Mouse (Mus musculus) kidney, adult 9 months (tissue): ENCODE results near the gene Mark3.
A peak's percentile ranks its signal among the peaks of the same experiment; 100 is the strongest.

Source experiments
- DNase-seq: peaks from one replicate; pipeline ENCODE4 v3.0.0; 2022

Gene Mark3

DNA sequence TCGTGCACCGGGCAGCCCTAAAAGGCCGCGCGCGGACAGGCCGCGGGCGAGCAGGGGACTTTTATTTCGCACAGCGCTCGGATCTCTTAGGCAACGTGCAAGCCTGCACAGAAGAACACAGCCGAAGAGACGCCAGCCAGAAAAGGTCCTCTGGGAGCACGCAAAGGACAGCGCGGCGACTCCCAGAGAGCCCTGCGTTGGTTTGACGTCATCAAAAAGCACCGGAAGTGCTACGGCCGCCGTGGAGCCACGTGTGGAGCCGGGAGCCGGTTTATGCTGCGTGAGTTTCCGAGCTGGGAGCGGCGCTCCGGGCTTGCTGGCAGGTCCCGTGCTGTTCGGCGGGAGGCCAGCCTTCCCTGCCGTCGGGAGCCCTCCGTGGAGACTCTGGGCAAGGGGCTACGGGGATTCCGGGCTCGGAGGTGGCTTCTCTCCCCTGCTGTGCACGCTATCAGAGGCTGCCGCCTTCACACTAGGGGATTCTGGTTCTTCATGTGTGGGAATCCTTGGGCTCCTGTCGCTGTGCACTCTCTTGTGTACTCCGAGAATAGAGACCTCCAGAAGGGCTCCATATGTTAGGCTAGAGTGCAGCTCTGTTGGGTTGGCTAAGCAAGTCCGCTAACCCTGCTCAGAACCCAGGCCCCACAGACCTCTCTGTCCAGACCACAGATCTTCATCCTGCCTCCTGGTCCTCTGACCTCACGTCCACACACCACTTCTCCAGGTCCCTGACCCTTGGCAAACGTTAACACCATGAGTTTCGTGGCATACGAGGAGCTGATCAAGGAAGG, 103.8 kb downstream of the Mark3 start, which contains the start of gene Trmt61a:
TSS of gene Trmt61a (plus strand) at position 224 of the 788 bp plus-strand sequence.
- DNase-seq: peak; percentile 91

DNA sequence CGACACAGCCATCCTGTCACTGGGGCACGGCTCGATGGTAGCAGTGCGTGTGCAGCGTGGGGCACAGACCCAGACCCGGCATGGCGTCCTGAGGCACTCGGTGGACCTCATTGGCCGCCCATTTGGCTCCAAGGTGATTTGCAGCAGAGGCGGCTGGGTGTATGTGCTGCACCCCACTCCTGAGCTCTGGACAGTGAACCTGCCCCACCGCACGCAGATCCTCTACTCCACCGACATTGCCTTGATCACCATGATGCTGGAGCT, 104.3 kb downstream of the Mark3 start:
- no peak for DNase-seq

GRCm38 (mm10) chr12:111678997-111679396, 104.7 kb downstream of the Mark3 start:
- DNase-seq: no peak

DNA sequence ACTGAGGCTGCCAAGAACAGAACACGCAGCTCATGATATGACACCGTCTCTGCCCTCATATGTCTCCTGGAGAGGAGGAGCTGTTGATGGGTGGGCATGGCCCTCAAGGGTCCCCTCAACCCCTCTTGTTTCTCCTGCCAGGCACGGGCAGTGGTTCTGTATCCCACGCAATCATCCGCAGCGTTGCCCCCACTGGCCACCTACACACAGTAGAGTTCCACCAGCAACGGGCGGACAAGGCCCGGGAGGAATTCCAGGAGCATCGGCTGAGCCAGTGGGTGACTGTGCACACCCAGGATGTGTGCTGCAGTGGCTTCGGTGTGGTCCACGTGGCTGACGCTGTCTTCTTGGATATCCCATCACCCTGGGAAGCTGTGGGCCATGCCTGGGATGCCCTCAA, 106.3 kb downstream of the Mark3 start:
- no peak for DNase-seq

DNA sequence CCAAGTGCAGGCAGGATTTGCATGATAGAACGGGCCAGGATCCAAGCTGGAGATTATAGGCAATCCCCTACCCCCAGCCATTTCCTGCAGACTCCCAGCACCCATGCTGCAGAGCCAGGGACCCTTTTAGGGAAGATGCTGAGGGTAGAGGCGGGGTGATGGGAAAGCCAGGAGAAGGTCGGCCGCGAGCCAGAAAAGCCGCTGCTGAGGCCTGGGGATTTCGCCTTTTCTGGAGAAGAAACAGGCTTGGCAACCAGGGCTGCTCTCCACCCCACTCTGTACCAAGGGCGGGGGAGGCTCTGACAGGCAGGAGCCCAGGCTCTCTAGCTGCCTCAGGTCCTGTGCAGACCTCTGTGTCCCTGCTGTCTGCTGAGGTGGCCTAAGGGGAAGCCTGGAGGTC, 107.0 kb downstream of the Mark3 start:
- DNase-seq: no peak

- no peak for DNase-seq
Measured at GRCm38 (mm10) chr12:111682003-111682402, 107.7 kb downstream of the Mark3 start.

DNA sequence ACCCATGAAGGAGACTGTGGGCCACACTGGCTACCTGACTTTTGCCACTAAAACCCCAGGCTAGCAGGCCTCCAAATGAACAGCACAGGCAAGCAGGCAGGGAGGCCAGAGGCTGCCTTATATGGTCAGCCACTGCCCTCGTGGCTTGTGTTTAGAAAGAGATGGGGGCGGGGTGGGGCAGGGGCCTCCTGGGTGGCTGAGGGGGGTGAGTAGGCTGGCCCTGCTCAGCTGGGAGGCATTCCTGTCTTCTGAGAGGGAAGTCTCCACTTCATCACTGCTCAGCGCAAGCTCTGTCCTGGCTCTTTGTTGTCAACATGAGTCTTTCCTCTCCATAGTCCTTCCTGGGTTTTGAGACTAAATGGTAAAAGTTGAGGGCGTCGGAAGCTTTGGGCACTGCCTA, 108.5 kb downstream of the Mark3 start:
- no peak for DNase-seq

DNA sequence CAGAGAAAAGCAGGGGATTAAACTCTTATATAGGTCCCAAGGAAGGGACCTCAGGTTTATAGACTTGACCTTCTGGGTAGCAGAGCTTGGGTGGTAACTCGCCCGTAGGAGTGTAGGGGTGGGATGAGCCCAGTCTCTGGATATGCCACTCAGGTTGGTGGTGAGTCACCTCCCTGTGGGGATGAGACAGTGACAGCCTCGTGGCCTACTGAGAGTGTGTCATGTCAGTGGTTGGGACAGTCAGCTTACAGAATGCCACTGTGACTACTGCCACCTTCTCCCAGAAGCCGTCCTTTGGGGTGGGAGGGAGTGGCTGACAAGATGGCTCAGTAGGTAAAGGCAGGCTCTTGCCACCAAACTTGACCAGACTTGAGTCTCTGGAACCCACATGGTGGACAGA, 112.1 kb downstream of the Mark3 start:
- DNase-seq: no peak

DNA sequence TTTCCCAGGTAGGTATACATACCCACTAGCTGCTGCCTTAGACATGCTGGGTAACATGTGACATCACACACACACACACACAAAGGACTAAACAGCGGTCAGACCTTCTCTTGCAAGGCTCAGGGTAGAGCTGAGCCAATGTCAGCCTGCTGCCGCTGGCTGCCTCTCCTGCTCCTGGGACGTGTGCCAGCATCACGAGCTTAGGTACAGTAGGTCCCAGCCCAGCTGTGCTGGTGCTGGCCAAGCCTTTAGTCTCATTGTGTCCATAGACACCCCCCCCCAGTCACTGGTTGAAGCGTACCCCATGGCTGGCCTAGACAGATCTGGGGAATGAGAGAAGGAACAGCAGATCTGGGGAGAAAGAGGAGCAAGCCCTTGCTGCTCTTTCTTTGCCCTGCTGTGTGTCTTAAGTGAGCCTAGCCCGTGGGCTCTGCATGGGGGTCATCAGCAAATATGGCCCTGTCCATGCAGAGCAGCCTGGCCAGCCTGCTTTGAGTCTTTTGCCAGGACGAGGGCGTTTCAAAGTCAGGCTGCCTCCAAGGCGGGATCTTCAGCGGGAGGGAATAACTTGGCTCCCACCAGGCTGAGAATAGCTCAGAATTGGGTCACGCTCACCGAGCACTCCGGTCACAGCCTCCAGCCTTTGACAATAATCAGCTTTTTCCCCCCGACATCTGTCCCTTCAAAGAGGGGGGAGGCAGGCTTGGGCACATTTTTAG, 113.2 kb downstream of the Mark3 start:
- peak; percentile 94 for DNase-seq

DNA sequence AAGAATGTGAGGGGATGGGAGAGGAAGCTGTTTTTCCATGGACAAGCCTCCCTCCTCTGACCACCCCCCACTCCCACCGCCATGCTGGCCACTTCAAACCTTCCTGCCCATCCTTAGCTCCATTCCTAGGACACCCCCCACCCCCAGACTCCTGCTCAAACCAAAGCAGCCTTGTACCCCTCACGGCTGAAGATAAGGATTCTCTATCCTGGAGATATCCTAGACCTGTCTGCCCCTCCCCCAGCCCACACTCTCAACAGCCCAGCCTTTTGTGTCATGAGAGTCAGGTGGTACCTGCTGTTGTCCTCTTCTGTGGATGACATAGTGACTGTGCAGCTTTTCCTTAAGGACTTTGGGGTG, 113.7 kb downstream of the Mark3 start:
- DNase-seq: no peak

DNA sequence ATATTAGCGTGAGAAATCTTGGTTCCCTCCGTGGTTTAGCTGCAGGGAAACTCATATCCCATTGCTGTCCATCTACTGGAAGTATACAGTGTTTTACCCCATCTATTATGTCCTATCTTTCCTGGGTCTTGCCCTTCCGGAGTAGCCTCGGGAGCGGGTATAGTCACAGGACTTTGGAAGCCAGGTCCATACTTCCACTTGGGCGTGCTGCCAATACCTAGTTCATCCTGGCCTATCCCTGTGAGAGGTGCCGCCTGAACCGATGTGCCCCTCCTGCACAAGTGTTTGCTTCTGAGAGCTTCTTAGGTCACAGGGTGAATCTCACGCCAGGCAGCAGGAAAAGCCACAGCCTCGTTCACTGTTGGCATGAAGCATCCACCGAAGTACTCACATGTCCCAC, 115.1 kb downstream of the Mark3 start:
- DNase-seq: peak; percentile 77

DNA sequence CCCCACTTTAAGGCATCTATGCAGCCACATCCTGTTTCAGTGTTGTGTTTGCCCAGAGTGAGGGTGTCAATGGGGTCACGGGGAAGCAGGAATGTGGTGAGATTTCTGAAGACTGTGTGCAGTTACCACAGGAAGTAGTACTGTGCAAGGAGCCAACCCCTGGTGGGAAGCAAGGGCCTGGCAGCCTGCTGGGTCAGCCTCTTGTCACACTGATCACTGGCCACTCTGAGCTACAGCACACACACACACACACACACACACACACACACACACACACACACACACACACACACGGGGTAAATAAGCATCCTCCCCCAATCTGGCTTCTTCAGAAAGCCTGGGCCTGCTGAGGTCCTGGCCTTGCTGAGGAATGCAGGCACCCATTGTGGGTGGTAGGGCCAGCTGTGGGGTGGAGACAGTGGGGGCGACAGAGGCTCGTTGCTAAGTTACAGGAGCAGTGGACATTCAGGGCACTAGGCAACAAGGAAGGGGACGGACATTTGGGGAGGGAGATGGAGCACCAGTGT, 117.1 kb downstream of the Mark3 start:
- no peak for DNase-seq

DNA sequence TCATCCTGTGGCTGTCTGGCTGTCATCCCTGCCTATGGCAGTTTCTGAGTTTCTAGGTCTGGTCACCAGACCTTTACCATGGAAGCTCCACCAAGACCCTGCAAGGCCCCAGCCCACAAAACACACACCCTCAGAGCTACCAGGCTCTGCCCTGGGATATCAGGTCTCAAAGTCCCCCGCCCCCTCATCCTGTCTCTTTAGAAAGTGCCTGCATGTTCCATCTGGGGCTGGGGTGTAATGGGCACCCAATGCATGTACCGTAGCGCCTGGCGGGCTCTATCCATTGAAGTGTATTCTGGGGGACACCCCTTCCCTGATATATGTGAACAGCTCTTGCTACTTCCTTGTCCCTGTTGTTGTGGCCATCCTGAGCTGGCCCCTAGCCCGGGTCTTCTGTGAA, 118.6 kb downstream of the Mark3 start:
- DNase-seq: no peak

GRCm38 (mm10) chr12:111693341-111694270, 119.3 kb downstream of the Mark3 start:
- DNase-seq: no peak

DNA sequence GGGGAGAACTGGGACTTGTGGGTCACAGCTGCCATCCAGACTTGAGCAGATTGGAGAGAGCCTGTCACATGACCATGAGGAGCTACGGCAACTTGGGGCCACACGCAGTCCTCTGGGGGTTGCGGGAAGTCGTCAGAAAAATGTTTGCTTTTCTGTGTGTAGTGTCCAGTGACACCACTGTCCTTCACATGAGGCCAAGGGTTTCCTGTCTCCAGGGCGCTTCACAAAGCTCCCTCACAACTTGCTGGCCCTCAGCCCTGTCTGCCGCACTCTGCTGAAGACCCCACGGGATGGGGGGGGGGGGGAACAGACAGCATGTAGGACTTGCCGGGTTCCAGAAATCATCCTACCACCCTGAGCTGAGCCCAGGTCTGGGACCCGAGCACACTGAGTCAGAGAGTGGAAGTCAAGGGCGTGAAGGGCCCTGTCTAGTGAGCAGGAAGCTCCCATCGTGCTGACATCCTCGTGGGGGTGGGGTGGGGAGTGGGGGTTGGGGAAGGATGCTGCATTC, 120.0 kb downstream of the Mark3 start:
- no peak for DNase-seq

- no peak for DNase-seq
Measured at GRCm38 (mm10) chr12:111694880-111695804, 120.8 kb downstream of the Mark3 start.

- peak; percentile 77 for DNase-seq
Measured at GRCm38 (mm10) chr12:111696239-111696638, 121.9 kb downstream of the Mark3 start.

GRCm38 (mm10) chr12:111697708-111698107, 123.4 kb downstream of the Mark3 start:
- no peak for DNase-seq

GRCm38 (mm10) chr12:111698346-111698913, 124.1 kb downstream of the Mark3 start:
- no peak for DNase-seq

GRCm38 (mm10) chr12:111699542-111699941, 125.2 kb downstream of the Mark3 start:
- DNase-seq: no peak

- no peak for DNase-seq
Measured at GRCm38 (mm10) chr12:111700920-111701458, 126.7 kb downstream of the Mark3 start.
